Mouse (Mus musculus) c-Kit-positive CD71-negative TER-119-negative erythroid progenitor cells, embryonic 14.5 days (primary cell): Measurements from ENCODE around the gene Coq10b.
"Not testable (repeated sequence)": the region's sequence is repeated elsewhere in the genome, so short reads cannot be mapped to it uniquely, and the experiment has no call there.

Experiments
- DNase-seq: peaks from one replicate; pipeline ENCODE4 v3.0.0-alpha.2; 2013; ENCODE audit warnings: low read depth

The Coq10b gene

DNA sequence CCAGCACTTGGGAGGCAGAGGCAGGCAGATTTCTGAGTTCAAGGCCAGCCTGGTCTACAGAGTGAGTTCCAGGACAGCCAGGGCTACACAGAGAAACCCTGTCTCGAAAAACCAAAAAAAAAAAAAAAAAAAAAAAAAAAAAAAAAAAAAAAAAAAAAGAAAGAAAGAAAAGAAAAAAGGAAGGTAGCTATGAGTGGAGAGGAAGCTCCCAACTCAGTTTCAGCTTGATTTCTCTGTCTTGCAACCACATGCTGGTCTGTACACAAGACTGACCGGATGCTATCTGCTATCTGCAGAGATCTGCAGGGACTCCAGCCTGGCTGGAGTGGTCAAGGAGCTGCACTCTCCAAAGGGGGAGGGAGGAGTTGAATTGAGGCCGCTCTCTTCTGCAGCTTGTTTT, 5.8 kb downstream of the Coq10b start:
- DNase-seq, result not testable (repeated sequence)

DNA sequence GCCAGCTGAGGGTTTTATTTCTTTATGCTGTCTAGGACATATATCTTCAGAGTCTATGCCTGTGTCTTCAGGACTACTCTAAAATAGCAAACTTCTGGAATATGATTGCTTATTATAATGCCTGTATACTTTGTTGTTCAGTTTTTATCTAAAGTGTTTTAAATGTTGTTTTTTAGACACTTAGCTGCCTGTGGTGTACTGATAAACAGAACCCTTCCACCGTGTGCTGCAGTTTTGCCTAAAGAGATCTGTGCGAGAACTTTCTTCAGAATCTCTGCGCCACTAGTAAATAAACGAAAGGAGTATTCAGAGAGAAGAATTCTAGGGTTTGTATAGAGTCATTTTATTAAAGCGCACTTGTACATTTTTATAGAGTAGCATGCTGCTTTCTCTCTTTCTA, 8.5 kb downstream of the Coq10b start:
- DNase-seq, result no peak

DNA sequence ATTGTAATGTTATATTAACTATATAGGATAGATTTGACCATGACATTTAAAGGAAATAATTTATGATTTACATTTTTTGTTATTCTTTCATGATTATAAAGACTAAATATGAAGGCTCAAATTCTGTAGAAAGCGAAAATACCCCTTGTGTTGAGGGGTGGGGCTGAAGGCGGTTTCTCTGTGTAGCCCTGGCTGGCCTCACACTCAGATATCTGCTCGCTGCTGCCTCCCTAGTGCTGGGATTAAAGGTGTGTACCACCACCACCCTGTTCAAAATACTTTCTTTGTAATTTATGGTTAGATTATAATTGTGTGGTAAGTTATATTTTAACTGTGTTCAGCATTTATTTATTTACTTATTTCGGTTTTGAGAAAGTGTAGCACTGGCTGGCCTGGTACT, 9.2 kb downstream of the Coq10b start:
- no peak for DNase-seq

DNA sequence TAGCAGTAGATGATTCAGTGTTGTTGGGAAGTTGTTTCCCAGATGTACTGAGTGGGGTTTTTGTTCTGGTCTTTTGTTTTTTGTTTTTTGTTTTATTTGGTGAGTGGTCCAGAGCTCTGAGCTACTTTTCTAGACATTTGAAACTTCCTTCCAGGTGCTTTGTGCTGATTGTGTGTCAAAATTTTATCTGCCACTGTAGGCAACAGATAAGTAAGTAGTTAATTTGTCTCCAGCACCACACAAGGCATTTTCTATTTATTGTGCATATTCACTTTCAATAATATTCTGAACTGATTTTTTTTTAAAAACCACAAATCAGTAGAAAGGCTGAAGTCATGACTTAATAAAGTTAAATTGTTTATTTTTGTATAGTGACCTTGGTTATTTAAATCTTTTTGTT, 19.8 kb downstream of the Coq10b start:
- not testable (repeated sequence) for DNase-seq

DNA sequence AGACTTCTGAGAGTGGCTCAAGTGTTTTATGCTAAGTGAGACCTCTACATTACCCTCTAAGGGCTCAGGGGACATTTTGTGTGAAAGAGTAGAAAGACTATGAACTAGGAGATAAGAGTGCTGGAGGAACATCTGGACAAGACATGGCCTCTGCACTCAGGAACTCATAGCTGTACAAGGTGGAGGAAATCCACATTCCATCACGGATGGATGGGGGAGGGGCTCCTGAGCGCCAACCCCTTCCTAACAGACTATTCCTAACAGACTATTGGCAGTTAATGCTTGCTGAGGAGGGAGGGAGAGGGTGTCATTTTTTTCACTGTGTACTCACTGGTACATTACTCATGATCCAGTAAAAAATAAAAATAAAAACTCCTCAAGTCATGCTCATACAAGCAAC, 22.2 kb downstream of the Coq10b start:
- DNase-seq, result no peak

DNA sequence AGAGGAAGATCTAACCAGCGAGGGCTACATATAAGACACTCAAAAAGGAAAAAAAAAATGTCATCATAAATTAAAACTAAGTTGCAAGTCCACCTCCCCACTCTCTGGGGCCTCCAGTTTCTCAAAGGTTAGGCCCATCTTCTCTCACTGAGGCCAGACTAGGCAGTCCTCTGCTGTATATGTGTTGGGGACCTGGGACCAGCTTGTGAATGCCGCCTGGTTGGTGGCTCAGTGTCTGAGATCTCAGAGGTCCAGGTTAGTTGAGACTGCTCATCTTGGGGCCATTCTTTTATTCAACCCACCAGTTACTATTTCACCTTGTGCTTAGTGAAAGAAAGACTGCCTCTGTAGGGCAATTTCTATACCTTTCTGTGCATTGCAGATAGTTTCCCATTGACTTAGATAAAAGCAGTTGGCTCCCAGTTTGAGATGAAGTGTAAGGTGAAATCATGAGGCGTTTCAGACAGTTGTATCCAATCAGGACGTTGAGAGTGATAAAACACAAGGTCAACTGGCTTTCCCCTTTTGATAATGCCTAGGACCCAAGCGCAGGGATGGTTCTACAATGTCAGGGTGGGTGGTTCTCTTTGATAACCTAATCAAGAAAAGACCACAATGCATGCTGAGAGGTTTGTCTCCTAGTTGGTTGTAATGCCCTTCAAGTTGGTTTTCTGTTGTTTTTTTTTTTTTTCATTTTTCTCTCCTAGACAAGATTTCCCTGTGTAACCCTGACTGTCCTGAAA, 23.3 kb downstream of the Coq10b start:
- no peak for DNase-seq

DNA sequence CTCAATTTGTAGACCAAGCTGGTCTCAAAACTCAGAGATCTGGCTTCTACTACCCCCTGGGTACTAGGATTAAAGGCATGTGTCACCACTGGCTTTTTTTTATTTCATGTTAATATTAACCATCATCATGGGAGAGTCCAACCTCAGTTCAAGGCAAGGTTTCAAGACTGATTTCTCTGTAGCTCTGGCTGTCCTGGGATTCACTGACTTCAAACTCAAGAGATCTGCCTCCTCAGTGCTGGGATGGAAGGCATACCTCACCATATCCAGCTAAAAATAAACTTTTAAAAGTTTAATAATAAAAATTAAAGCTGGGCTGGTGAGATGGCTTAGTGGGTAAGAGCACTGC, 23.8 kb downstream of the Coq10b start:
- DNase-seq, result no peak

DNA sequence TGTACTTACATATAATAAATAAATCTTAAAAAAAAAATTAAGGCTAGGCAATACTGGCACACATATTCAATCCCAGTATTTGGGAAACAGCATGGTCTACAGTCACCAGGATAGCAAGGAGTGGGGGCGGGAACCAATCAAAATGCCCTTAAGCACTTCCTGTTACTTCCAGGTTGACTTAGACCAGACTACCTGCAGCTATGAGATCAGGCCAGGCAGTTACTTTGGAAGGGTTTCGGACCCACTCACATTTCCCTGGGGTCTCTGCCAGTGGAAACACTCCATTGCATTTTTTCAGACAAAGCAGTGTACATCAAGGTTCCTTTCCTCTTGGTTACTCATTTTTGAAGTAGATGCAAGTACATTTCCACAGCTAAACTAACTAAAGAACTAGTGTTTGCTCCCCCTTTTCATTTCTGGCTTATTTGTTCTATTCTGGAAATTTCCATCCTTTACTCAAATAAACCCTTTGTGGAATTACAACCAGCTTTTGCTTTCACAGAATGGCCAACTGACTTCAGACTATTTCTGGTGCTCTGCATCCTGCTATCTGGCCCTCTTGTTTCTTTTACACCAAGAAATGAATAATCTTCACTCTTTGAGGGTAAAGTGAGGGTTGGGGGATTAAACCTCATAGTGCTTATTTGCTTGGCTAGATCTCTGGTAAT, 24.4 kb downstream of the Coq10b start:
- DNase-seq, result no peak

DNA sequence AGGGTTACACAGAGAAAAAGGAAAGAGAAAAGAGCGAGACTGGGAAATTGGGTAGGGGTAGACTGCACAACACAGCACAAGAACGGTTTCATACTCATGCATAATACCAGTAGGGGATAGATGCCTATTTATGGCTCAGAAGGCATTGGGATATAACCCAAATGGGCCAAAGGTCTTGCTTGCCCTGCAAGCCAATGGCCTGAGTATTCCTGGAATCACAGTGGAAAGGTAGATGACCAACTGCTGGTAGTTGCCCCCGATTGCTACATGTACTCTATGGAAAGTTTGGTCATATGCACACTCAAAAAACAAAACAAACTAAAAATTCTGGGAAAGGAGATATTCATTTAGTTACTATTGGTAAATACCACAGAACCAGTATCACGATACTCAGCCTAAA, 27.1 kb downstream of the Coq10b start:
- DNase-seq, result no peak

DNA sequence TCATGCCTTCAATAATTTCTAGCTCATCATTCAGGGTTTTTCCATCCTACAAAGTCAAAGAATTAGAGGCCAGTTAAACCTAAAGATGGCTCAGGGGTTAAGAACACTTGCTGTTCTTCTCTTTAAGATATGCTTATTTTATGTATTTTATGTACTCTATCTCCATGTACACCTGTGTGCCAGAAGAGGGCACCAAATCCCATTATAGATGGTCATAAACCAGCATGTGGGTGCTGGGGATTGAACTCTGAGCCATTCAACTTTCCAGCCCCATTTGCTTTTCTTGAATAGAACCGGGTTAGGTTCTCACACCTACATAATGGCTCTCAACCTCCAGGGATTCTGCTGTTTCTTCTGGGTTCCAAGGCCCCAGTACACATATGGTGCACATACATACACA, 29.5 kb downstream of the Coq10b start:
- no peak for DNase-seq

DNA sequence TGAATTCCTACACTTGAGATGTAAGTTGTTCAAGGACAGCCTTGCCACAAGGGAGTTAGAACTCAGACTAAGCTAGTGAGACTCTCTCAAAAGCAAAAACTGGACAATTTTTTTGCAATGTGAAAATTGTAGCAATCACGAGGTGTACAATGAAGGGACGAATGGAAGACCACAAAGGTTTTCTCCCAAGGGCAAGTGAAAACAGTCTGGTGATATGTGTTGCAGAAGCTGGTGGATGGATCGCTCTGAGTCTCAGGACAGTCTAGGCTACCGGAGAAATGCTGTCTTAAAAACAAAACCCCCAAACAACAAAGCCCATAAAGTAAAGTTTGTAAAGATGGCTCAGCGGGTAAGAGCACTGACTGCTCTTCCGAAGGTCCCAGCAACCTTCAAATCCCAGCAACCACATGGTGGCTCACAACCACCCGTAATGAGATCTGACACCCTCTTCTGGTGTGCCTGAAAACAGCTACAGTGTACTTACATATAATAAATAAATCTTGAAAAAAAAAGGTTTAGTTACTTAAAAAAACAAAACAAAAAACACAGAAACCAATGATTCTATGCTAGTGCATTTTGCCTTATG, 33.3 kb downstream of the Coq10b start:
- no peak for DNase-seq

DNA sequence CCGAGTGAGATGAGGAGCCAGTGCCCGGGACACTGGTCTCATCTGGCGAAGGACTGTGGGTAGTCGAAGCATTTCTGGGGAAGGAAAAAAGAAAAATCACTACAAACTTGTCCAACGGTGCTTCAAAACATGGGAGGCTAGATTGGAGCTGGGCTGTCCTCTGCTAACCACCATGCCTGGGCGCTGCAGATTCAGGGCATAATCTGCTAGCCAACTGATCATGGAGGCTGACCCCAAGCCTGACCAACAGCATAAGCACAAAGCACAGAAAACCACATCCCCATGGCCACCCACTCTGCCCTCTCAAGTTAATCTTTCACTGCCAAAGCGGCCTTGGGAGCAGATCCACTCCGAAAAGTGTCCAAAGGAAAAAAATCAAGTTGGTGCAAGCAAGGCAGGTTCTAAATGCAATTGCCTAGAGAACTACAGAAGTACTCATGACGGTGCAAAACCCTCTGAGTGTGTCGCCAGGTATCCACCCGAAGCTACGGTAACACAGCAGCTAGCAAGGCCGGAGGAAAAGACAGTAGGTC, 34.4 kb downstream of the Coq10b start:
- no peak for DNase-seq

DNA sequence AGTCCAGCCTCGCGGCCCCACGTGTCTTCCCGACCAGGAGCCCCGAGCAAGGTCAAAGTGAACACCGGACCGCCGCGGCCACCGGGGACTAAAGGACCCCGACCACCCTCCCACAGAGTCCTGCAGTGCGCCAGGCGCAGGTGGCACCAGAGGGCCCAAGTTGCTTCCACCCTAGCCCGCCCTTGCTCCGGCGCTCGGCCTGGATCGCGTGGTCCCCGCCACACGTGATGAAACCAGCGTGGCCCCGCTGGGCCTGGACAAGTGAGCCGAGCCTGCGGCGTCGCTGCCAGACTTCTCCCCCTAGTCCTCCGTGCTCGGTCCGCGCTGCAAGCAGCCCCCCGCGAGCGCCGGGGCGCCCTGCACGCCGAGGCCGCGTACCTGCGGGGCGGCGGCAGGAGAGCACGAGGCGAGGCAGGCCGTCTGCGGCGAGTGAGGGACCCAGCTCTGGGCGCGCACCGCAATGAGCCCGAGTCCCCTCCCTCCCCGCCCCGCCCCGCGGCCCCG, 34.9 kb downstream of the Coq10b start:
- DNase-seq, result no peak

DNA sequence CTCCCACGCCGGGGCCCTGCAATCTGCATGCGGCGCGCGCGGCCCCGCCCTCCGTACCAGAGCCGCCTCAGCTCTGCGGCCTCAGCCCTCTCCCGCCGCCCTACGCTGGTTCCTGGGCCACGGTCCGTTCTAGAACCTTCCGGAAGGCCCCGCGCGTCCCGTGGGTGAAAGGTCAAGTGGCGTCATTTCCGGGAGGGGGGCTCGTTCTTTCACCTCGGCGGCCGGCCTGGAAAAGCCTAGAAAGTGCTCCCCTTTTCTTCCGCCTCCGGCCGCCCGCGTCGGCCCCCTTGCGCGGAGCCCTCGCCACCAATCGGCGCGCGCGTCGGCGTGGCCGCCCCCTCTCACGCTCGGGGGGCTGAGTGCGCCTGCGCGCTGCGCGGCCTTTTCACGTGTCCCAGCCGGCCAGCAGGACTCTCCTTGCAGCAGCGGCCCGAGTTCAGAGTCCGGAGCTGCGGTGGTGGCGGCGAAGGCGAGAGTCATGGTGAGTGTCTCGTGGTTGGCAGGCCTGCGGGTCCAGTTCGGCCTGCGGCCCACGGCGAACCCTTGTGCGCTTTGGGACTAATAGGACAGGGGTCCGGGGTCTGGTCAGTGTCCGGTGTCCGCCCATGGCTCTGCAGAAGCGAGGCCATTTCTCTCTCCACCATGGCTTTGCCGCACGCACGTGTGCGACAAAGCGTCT, 35.5 kb downstream of the Coq10b start, which contains the start of the genes Hspe1 and Hspd1:
TSS of gene Hspe1 (plus strand) at position 201 of the 679 bp plus-strand sequence.
TSS of gene Hspd1 (minus strand) at position 312 of the 679 bp plus-strand sequence.
- peak; percentile 99 for DNase-seq

DNA sequence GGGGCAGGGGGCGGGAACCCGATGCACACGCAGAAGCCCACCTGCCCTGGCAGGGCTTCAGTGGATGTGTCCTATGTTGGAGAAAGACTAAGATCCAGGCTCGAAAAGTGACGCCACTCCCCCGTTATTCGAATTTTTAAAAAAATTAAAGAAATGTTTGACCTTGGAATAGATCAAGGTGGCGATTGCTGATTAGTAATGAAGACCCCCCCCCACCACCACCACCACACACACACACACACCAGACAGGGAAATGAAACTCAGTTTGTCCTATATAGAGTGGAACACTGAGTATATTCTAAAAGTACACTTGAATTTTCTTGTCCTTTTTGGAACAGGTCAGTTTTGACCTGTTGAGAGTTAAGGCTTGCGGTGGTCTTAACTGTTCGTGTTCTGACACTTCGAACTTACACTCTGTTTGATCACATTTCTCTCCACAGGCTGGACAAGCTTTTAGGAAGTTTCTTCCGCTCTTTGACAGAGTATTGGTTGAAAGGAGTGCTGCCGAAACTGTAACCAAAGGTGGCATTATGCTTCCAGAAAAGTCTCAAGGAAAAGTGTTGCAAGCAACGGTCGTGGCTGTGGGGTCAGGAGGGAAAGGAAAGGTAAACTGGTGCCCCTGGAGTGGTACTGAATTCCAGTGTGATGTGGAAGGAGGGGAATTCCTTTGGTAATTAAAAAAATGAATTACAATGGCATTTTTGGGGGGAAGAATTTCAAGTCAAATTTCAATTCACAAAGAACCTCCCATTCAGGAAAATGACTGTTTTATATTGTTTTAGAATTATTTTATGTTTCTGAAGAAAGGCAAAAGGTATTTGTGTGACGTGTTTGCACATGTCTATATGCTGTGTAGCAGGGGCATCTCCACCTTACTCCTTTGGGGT, 36.3 kb downstream of the Coq10b start:
- DNase-seq, result no peak

DNA sequence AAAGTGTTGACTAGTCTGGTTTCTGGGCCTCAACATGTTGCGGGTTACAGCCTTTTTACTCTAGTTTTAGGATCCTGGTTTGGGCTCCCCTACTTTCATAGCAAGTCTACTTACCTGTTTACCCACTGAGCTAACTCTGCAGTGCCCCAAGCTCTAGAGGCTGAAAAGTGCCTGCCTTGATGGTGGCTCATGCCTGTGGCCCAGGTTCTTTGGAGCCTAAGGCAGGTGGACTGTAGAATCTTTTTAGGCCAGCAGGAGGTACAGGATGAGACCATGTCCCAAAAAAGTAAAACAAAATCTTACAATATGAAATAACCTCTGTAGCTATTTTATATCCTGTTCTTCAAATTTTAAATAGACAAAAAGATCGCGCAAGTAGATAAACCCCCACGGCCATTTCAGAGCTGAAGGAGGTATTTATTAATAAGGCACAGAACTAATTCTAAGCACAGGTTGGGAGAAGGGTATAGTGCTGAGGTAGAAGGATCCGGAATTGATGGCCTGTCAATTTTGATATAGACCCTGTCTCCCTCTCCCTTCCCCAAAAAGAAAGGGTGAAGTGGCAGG, 37.0 kb downstream of the Coq10b start:
- DNase-seq, result no peak

DNA sequence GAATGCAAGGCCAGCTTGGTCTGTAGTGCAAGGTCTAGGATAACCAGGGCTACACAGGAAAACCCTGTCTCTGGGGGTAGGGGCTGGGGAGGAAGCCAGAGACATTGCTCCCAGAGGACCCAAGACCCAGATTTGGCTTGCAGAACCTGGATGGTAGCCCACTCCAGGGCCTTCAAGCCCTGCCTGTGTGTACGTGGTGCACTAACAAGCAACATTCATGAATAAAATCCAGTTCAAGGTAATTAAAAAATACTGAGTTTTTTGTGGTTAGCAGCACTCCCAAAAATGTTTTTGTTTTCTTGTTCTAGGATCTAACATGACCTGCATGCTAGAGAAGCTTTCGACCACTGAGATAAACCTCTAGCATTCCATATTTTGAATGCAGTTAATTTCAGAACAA, 39.5 kb downstream of the Coq10b start:
- no peak for DNase-seq

DNA sequence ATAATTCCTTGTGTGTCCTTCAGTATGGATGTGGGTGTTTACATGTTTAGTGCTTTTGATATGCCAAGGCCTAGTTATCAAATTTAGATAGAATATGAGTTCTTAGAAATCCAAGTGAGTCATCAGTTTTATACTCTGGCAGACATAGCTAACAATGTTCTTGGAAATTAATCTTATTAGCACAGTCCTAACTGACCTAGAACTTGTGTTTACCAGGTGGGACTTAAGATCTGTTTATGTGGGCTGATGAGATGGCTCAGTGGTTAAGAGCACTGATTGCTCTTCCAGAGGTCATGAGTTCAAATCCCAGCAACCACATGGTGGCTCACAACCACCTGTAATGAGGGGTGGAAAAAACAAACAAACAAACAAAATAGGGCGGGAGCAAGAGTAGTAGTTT, 39.9 kb downstream of the Coq10b start:
- no peak for DNase-seq

DNA sequence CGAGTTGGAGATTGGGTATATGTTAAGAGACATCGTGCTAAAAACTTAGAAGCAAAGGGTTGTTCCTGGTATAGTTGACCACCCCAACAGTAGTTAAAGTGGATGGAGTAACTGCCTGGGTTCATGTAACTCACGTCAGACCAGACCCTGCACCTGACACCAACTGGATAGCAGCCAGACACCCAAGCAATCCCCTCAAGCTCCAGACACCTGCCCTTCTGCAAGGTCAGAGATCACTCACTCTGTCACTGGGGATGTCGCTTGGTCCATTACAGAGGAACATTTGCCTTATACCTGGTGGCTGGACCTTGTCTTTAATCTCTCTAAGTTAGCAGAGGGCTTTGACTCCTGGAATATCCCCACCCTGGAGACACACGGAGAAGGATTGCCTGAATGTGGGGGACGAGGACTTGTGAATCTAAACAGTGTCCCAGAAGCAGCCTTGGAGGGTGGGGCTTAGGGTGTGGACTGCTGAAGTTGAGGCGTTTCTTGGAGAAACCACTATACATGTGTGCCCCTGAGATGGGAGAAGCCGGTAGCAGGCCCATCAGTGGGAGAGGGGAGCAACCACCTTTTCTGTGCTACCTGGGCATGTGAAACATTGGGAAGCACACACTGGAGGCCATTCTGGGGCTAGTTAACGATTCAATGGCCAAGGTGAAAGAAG, 54.5 kb downstream of the Coq10b start:
- no peak for DNase-seq

DNA sequence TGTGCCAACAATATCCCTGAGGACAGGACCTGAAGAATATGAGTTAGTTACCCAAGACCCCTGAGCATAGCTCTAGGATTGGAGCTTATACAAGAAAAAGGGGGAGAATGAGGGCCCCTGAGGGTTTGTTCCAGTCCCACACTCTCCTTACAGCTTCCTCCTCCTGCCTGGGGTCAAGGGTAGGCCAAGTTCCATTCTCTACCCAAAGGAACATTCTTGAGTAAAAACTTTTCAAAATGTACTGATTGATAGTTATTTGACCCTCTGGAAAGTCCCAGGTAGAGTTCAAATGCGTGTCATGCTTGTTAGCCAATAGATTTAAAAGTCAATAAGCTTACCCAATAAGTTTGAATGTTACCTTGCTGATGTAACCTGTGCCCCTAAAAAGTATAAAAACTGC, 55.1 kb downstream of the Coq10b start:
- no peak for DNase-seq
